Mouse (Mus musculus): ENCODE data around the gene A730049H05Rik.

The A730049H05Rik gene

GRCm38 (mm10) chr6:92816311-92816751 is at the start of gene A730049H05Rik:
Gene A730049H05Rik (plus strand): TSS chr6:92816478.
- DNase-seq (ENCODE audit: low spot score in 2 of 2), result no peak

- no peak for DNase-seq (ENCODE audit: low spot score in 2 of 2)
These were observed 39.9 kb upstream of the A730049H05Rik start for GRCm38 (mm10) chr6:92776356-92776755.

- no peak for DNase-seq (ENCODE audit: low spot score in 2 of 2)
These were observed 36.9 kb upstream of the A730049H05Rik start for GRCm38 (mm10) chr6:92779140-92779934.

- no peak for DNase-seq (ENCODE audit: low spot score in 2 of 2)
These were observed 36.4 kb upstream of the A730049H05Rik start for GRCm38 (mm10) chr6:92779935-92780205.

- DNase-seq (ENCODE audit: low spot score in 2 of 2), result no peak
These were observed 34.8 kb upstream of the A730049H05Rik start for GRCm38 (mm10) chr6:92781446-92781845.

- DNase-seq (ENCODE audit: low spot score in 2 of 2), result peak; percentile 28 to 40
These were observed 31.5 kb upstream of the A730049H05Rik start for GRCm38 (mm10) chr6:92784782-92785181.

GRCm38 (mm10) chr6:92786701-92787375 is 29.4 kb upstream of the A730049H05Rik start:
- DNase-seq (ENCODE audit: low spot score in 2 of 2), result no peak

- DNase-seq (ENCODE audit: low spot score in 2 of 2), result peak; percentile 76 to 89
These were observed 28.9 kb upstream of the A730049H05Rik start for GRCm38 (mm10) chr6:92787376-92787712.

GRCm38 (mm10) chr6:92793804-92794203 is 22.5 kb upstream of the A730049H05Rik start:
- no peak for DNase-seq (ENCODE audit: low spot score in 2 of 2)

- no peak for DNase-seq (ENCODE audit: low spot score in 2 of 2)
These were observed 14.8 kb upstream of the A730049H05Rik start for GRCm38 (mm10) chr6:92801462-92801861.

GRCm38 (mm10) chr6:92802421-92802820 is 13.9 kb upstream of the A730049H05Rik start:
- no peak for DNase-seq (ENCODE audit: low spot score in 2 of 2)

GRCm38 (mm10) chr6:92803213-92803612 is 13.1 kb upstream of the A730049H05Rik start:
- peak in 1 of 2 experiments; percentile 40 for DNase-seq (ENCODE audit: low spot score in 2 of 2)

GRCm38 (mm10) chr6:92804254-92804971 is 11.9 kb upstream of the A730049H05Rik start:
- DNase-seq (ENCODE audit: low spot score in 2 of 2), result no peak

GRCm38 (mm10) chr6:92809818-92810217 is 6.5 kb upstream of the A730049H05Rik start:
- DNase-seq (ENCODE audit: low spot score in 2 of 2), result no peak

GRCm38 (mm10) chr6:92810628-92811027 is 5.7 kb upstream of the A730049H05Rik start:
- no peak for DNase-seq (ENCODE audit: low spot score in 2 of 2)

GRCm38 (mm10) chr6:92811566-92811965 is 4.7 kb upstream of the A730049H05Rik start:
- DNase-seq (ENCODE audit: low spot score in 2 of 2), result no peak

- peak in 1 of 2 experiments; percentile 26 for DNase-seq (ENCODE audit: low spot score in 2 of 2)
These were observed 3.4 kb upstream of the A730049H05Rik start for GRCm38 (mm10) chr6:92812702-92813370.

GRCm38 (mm10) chr6:92817661-92818060 is 1.4 kb downstream of the A730049H05Rik start:
- no peak for DNase-seq (ENCODE audit: low spot score in 2 of 2)

- DNase-seq (ENCODE audit: low spot score in 2 of 2), result no peak
These were observed 5.3 kb downstream of the A730049H05Rik start for GRCm38 (mm10) chr6:92821606-92822005.

- DNase-seq (ENCODE audit: low spot score in 2 of 2), result no peak
These were observed 5.7 kb downstream of the A730049H05Rik start for GRCm38 (mm10) chr6:92822006-92822405.

GRCm38 (mm10) chr6:92823991-92824390 is 7.7 kb downstream of the A730049H05Rik start:
- DNase-seq (ENCODE audit: low spot score in 2 of 2), result no peak

- no peak for DNase-seq (ENCODE audit: low spot score in 2 of 2)
These were observed 10.3 kb downstream of the A730049H05Rik start for GRCm38 (mm10) chr6:92826561-92826960.
